Comparison of ENCODE assay signal across 8 mouse cellular contexts in genomic region chr5:41767296-41768200, GRCm38 (mm10). TPM values are rescaled to one million over a fixed set of nuclear protein-coding genes. Genes with fewer than 3 reads are reported as not detected.
DNase-seq lines count a peak whose midpoint lies in the region; ATAC-seq lines count a peak whose summit lies in the region.

No protein-coding gene starts in this region.

- no peaks in the 10 kb centered on the region for H3K79me2 ChIP-seq in macrophage (ENCODE audit: inconsistent target)

- peak overlapping the region; percentile 45 for H3K4me3 ChIP-seq in macrophage (ENCODE audit: inconsistent target)

- ATAC-seq in granulocyte monocyte progenitor cell, adult 5-6 weeks (replicated peaks; ENCODE audit: poor library complexity, severe bottlenecking): peak; percentile 43; the same call in 1 of the 2 replicates

- no peak overlapping the region for H3K27ac ChIP-seq in macrophage

- DNase-seq in kidney, adult 9 months: peak; percentile 14
- no peak for DNase-seq in kidney, postnatal 25 days
- DNase-seq in Muller cell, postnatal 12 days (ENCODE audit: inconsistent ontology term): peak; percentile 32
- no peak for DNase-seq in adrenal gland, postnatal 10 days
- no peak for DNase-seq in adrenal gland, postnatal 25 days
- no peak for DNase-seq in urinary bladder, postnatal 10 days (ENCODE audit: low spot score)

- WGBS in macrophage (ENCODE audit: missing documents): 5% methylated on average over 33 of the region's 33 CpGs

- H3K36me3 ChIP-seq in macrophage (ENCODE audit: inconsistent target): no peaks in the 10 kb centered on the region

RNA-seq across cellular contexts. Expression of gene Nkx3-2, which starts 3.2 kb away (rescaled TPM):
- total RNA-seq in granulocyte monocyte progenitor cell, adult 5-6 weeks (2014; fragmentation: Nextera tagmentation): not detected in 2 replicates
- total RNA-seq in granulocyte monocyte progenitor cell, adult 5-6 weeks (2017): not detected in 2 replicates
- not detected for total RNA-seq in macrophage (2018; cell fraction: chromatin; rRNA removed)
- total RNA-seq in macrophage (2018; cell fraction: cytosol; rRNA removed): not detected
- total RNA-seq in macrophage (2018; cell fraction: nucleus; rRNA removed): not detected
- polyA plus RNA-seq in macrophage (2018): not detected in 3 replicates
- under 1 TPM in 1 of 2 experiments, not detected in 1; 0.15 TPM for total RNA-seq in adrenal gland, postnatal 10 days (2021)
- not detected in 2 replicates for total RNA-seq in adrenal gland, postnatal 25 days (2021)

RNA-seq across cellular contexts. Expression of gene Rab28, which starts 59.6 kb away (rescaled TPM):
- total RNA-seq in granulocyte monocyte progenitor cell, adult 5-6 weeks (2014; fragmentation: Nextera tagmentation): 34.7 and 35.4 TPM in 2 replicates
- total RNA-seq in granulocyte monocyte progenitor cell, adult 5-6 weeks (2017): 32.2 and 40.0 TPM in 2 replicates
- total RNA-seq in macrophage (2018; cell fraction: chromatin; rRNA removed): 10 to 100 TPM; 22.9 to 70.1 (median 48.6) TPM
- total RNA-seq in macrophage (2018; cell fraction: cytosol; rRNA removed): 10 to 100 TPM; 24.9 to 42.3 (median 33.8) TPM
- 10 to 100 TPM; 15.3 to 61.6 (median 38.3) TPM for total RNA-seq in macrophage (2018; cell fraction: nucleus; rRNA removed)
- polyA plus RNA-seq in macrophage (2018): 25.7 to 39.4 TPM (median 33.7 TPM) in 3 replicates
- total RNA-seq in adrenal gland, postnatal 10 days (2021): 10 to 100 TPM; 44.6 to 52.7 TPM
- 41.7 and 58.6 TPM in 2 replicates for total RNA-seq in adrenal gland, postnatal 25 days (2021)

Comparison
In these comparisons a context has a peak if more than half of its experiments do, and no peak if none do; other contexts are left out.
1. DNase-seq: peak in kidney, adult 9 months (single experiment) and Muller cell, postnatal 12 days (single experiment); none in kidney, postnatal 25 days (0 of 2), adrenal gland, postnatal 10 days (single experiment), adrenal gland, postnatal 25 days (single experiment) and urinary bladder, postnatal 10 days (single experiment).